Mouse (Mus musculus) forebrain, embryonic 12.5 days (tissue): ENCODE data around the gene Sdk2. TPM values are rescaled to one million over a fixed set of nuclear protein-coding genes. Genes with fewer than 3 reads are reported as not detected.
A peak's percentile ranks its signal among the peaks of the same experiment; 100 is the strongest.

Experiments used
- ATAC-seq: fragments of 200-750 bp; cut with Nextera tagmentation; 2 replicates; pipeline ENCODE4 v1.8.0; 2017; ENCODE audit warnings: moderate TSS enrichment; ENCODE audit not compliant: low FRiP score
- H3K27ac ChIP-seq: fragments of 300-500 bp; sonication (generic); 2 replicates; pipeline ENCODE4 v1.5.1; 2016; ENCODE audit warnings: mild to moderate bottlenecking
- H3K27me3 ChIP-seq: fragments of 300-500 bp; sonication (generic); 2 replicates; pipeline ENCODE4 v1.6.1; 2016; ENCODE audit warnings: mild to moderate bottlenecking
- H3K36me3 ChIP-seq: fragments of 300-500 bp; sonication (generic); replicated peaks from 2 replicates; pipeline ENCODE4 v1.6.1; 2016; ENCODE audit warnings: mild to moderate bottlenecking
- H3K4me1 ChIP-seq: fragments of 300-500 bp; sonication (generic); 2 replicates; pipeline ENCODE4 v1.6.1; 2016
- H3K4me2 ChIP-seq: fragments of 300-500 bp; sonication (generic); 2 replicates; pipeline ENCODE4 v1.6.1; 2016; ENCODE audit warnings: mild to moderate bottlenecking, moderate library complexity
- H3K4me3 ChIP-seq: fragments of 300-500 bp; sonication (generic); replicated peaks from 2 replicates; pipeline ENCODE4 v1.5.1; 2016; ENCODE audit warnings: mild to moderate bottlenecking
- H3K9ac ChIP-seq: fragments of 300-500 bp; sonication (generic); 2 replicates; pipeline ENCODE4 v1.6.1; 2016; ENCODE audit warnings: mild to moderate bottlenecking
- H3K9me3 ChIP-seq: fragments of 300-500 bp; sonication (generic); 2 replicates; pipeline ENCODE4 v1.6.1; 2016
- WGBS: fragments of 180-500 bp; shearing (Covaris S2); methylation state at CpG from one replicate; pipeline ENCODE4 v1.1.7; 2016; 5-methylcytosine and 5-hydroxymethylcytosine counted together
- polyA plus RNA-seq: library from polyadenylated mRNA; unstranded; fragments of >200 nt; fragmentation: Nextera tagmentation; extraction: Ambion mirVana; gene quantifications from 2 replicates; pipeline ENCODE4 v1.2.1, GENCODE M21; 2016

The Sdk2 gene
- polyA plus RNA-seq, 1 experiment from 2014 or later, result 3.0 TPM

DNA sequence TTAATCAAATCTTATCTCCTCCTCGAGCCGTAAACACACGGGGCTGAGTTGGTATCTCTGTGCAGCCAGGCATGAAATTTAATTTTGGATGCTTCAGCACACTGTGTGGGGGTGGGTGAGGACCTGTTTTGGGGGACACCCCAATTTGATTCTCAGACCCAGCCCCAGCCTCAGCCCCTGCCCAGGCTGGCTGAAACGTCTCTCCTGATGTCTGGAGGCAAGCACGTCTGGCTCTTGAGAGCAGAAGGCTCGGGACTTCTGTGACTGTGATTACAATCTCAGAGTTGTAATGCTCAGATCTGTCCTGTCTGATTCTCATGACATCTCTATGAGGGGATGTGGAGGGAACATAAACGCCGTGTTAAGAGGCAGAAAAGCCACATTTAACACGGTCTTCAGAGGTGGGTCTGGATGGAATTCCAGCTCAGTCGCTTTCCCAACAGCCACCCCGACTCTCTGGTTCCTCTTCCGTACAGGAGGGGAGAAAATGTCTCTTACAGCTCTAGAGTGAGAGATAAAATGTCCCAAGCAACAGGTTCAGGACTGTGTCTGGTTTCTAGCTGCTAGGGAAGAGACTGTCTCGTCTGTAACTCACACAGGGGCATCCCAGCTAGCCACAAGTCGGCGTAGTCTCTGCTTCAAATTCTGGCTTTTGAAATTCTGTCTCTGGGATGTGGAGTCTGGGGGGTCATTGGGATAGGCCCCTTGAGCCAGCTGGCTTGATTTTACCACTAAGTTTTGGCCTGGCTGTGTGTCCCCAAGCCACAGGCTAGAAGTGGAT is 50.5 kb downstream of the Sdk2 start:
- no peaks in the 10 kb centered on the region for H3K9me3 ChIP-seq
- H3K27me3 ChIP-seq, result peaks cover 62% of the 10 kb centered on the region
- H3K4me3 ChIP-seq, result no peak overlapping the region
- no peak; the same call in 1 of the 2 replicates for ATAC-seq
- H3K36me3 ChIP-seq, result no peaks in the 10 kb centered on the region
- H3K9ac ChIP-seq, result no peak overlapping the region
- 32% methylated on average over 15 of the region's 15 CpGs for WGBS
- peaks cover 60% of the 10 kb centered on the region for H3K4me1 ChIP-seq
- peak overlapping the region; percentile 42; the same call in 1 of the 2 replicates for H3K27ac ChIP-seq
- H3K4me2 ChIP-seq, result peak overlapping the region; percentile 27; the same call in 1 of the 2 replicates

DNA sequence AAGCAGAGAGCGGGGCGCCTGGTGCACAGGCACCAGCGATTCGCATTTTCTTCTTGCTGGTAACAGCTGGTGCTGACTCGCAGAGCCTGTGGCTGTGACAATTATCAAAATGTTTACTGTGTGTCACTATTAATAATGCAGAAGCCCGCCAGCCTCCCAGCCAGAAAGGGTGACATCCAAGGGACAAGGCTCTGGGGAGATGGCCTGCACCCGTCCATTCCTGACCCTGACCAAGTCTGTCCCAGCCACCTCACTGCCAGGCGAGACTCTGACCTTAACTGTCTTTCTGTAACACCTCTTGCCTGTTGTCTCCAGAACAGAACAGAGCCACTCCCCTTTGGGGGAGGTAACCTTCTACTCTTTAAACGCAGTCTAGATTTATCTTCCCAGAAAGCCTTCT is 55.3 kb downstream of the Sdk2 start:
- H3K4me2 ChIP-seq, result no peak overlapping the region
- no peak for ATAC-seq
- no peaks in the 10 kb centered on the region for H3K9me3 ChIP-seq
- H3K4me3 ChIP-seq, result no peak overlapping the region
- H3K9ac ChIP-seq, result no peak overlapping the region
- H3K27me3 ChIP-seq, result peaks cover 39% of the 10 kb centered on the region
- WGBS, result 66% methylated on average over 9 of the region's 9 CpGs
- H3K4me1 ChIP-seq, result peaks cover 31% of the 10 kb centered on the region
- H3K27ac ChIP-seq, result 0 out of 2 replicates have a peak overlapping the region, but pooled peaks have one; percentile 13
- H3K36me3 ChIP-seq, result no peaks in the 10 kb centered on the region

DNA sequence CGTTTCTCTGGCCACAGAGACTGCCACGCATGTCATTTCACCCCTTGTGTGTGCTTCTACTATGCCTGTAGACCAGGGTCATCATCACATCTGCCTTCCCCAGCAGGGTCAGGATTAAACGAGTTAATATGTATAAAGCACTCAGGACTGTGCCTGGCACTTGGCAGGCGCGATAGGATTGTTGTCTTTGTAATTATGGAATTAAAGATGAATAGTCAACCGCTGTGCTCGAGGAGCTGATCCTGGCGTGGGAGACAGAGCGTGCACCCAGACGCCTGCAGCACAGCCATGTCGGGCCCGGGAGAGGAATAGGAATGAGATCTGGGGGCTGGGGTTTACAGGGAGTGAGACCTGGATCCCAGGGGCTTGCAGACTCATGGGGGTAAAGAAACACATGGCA is 61.0 kb downstream of the Sdk2 start:
- Histone ChIP-seq H3K4me2 (no peak overlapping the region), H3K9me3 (no peaks in the 10 kb centered on the region), H3K9ac (no peak overlapping the region), H3K36me3 (no peaks in the 10 kb centered on the region), H3K4me3 (no peak overlapping the region), H3K27me3 (peaks cover 20% of the 10 kb centered on the region; the same call in 1 of the 2 replicates), H3K4me1 (peaks cover 13% of the 10 kb centered on the region), H3K27ac (0 out of 2 replicates have a peak overlapping the region, but pooled peaks have one; percentile 5)
- no peak for ATAC-seq
- WGBS, result 14% methylated on average over 12 of the region's 12 CpGs

DNA sequence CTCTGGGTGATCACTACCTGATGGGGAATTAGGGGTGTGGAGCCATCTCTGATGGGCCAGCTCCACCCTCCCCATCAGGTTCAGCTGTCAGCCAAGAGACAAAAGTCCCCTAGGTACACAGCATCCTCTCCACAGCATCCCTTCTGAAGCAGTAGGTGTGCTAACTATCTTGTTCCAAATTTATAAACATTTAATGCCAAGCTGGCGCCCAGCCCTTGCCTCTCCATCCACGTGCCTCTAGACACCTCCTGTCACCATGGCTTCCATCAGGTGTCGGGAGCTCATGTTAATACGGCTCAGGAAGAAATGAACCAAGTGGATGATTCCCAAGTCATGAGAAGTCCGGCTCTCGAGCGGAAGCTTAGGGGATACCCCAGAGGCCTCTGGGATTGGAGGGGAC is 62.2 kb downstream of the Sdk2 start:
- Histone ChIP-seq H3K36me3 (no peaks in the 10 kb centered on the region), H3K4me2 (no peak overlapping the region), H3K27me3 (peaks cover 17% of the 10 kb centered on the region; the same call in 1 of the 2 replicates), H3K4me3 (no peak overlapping the region), H3K4me1 (peaks cover 20% of the 10 kb centered on the region), H3K9me3 (no peaks in the 10 kb centered on the region), H3K9ac (no peak overlapping the region), H3K27ac (no peak overlapping the region)
- 90% methylated on average over 7 of the region's 7 CpGs for WGBS
- ATAC-seq, result no peak

DNA sequence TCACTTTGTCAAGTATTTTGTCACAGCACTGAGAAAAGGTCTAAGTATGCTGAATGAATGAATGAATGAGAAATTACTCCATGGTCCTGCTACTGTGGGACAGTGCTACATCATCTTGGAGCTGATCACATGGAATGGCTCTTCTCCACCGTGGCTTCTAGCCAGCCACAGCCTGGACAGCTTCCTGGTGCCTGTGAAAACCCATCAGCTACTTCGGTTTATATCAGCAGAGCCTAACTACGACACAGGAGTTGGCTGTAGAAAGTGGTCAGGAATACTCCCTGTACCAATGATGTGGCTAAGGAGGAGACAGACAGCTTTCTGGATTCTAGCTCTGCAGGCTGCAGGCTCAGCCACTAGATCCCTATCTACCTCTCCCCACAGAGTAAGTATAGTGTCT is 63.7 kb downstream of the Sdk2 start:
- WGBS, result 97% methylated on average over 3 of the region's 3 CpGs
- H3K27me3 ChIP-seq, result peaks cover 17% of the 10 kb centered on the region; the same call in 1 of the 2 replicates
- ATAC-seq, result no peak

DNA sequence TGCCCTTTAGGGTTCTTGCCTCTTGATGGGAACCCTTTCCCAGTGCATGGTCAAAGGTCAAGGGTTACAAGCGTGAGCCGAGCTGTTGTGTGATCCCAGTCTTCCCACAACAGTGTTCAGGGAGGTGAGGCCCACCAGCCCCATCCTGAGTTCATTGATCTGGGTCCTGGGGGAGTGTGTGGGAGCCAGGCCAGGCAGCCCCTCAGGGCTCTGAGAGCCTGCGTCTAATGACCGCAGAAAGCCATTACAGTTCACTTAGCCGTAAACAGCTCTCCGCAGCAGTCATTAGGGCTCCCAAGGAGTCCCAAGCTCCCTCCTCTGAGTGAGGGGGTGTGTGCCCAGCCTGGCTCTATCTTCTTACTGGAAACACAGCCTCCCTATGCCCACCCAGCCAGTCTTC is 66.8 kb downstream of the Sdk2 start:
- Histone ChIP-seq H3K4me3 (no peak overlapping the region), H3K36me3 (no peaks in the 10 kb centered on the region), H3K27ac (no peak overlapping the region), H3K9me3 (no peaks in the 10 kb centered on the region), H3K27me3 (peaks cover 10% of the 10 kb centered on the region; the same call in 1 of the 2 replicates), H3K9ac (no peak overlapping the region), H3K4me1 (peaks cover 6% of the 10 kb centered on the region; the same call in 1 of the 2 replicates), H3K4me2 (no peak overlapping the region)
- ATAC-seq, result peak; percentile 23; the same call in 1 of the 2 replicates
- WGBS, result 45% methylated on average over 6 of the region's 6 CpGs

More for the DNA sequence above, 63.7 kb downstream of the Sdk2 start:
- Histone ChIP-seq H3K4me2 (no peak overlapping the region), H3K36me3 (no peaks in the 10 kb centered on the region), H3K27ac (no peak overlapping the region), H3K4me1 (peaks cover 20% of the 10 kb centered on the region), H3K9me3 (no peaks in the 10 kb centered on the region), H3K4me3 (no peak overlapping the region), H3K9ac (no peak overlapping the region)

DNA sequence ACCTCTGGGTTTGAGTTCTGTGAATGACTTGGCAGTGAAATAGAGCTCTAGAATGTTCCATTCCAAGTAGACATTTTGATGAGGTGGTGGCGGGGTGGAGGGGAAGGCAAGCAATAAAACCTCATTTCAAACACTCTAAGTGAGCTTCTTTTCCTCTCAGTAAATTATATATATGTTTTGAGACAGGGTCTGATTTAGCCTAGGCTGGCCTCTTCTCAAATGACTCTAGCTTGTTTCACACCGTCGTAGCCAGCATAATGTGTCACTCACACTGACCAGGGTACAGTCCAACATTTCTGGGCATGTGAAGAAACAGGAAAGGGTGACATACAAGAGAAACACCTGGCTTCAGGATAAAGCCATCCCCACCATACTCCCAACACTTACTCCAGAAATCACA is 68.1 kb downstream of the Sdk2 start:
- Histone ChIP-seq H3K36me3 (no peaks in the 10 kb centered on the region), H3K4me3 (no peak overlapping the region), H3K4me2 (no peak overlapping the region), H3K9ac (no peak overlapping the region), H3K9me3 (no peaks in the 10 kb centered on the region), H3K27ac (no peak overlapping the region), H3K27me3 (peaks cover 10% of the 10 kb centered on the region; the same call in 1 of the 2 replicates), H3K4me1 (peaks cover 7% of the 10 kb centered on the region)
- 99% methylated on average over 3 of the region's 3 CpGs for WGBS
- no peak for ATAC-seq

DNA sequence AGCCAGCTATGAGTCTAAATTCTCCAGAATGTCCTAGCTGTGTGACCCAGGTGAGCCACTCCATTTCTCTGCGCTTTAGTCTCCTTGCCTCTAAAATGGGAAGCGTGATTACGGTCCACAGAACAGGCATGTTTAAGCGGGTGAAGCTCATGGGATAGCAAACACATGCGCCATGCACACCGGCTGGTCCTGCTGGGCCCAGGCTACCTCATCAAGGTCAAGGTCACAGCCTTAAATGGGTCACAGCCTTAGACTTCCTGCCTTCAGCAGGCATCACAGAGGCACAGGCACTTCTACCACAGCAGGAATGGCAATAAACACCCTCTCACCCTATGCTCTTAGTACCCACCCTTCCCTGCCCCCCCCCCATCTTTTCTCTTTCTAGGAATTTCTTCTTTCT is 72.9 kb downstream of the Sdk2 start:
- Histone ChIP-seq H3K4me3 (no peak overlapping the region), H3K27me3 (peaks cover 14% of the 10 kb centered on the region; the same call in 1 of the 2 replicates), H3K27ac (no peak overlapping the region), H3K4me1 (peaks cover 32% of the 10 kb centered on the region), H3K9ac (no peak overlapping the region), H3K4me2 (no peak overlapping the region), H3K36me3 (no peaks in the 10 kb centered on the region), H3K9me3 (no peaks in the 10 kb centered on the region)
- WGBS, result 96% methylated on average over 6 of the region's 6 CpGs
- no peak for ATAC-seq

GRCm38 (mm10) chr11:113992894-113993293 is 74.0 kb downstream of the Sdk2 start:
- Histone ChIP-seq H3K9ac (no peak overlapping the region), H3K4me1 (peaks cover 32% of the 10 kb centered on the region), H3K4me2 (no peak overlapping the region), H3K4me3 (no peak overlapping the region), H3K27me3 (peaks cover 18% of the 10 kb centered on the region; the same call in 1 of the 2 replicates), H3K9me3 (no peaks in the 10 kb centered on the region), H3K27ac (no peak overlapping the region), H3K36me3 (no peaks in the 10 kb centered on the region)
- ATAC-seq, result no peak
- 59% methylated on average over 10 of the region's 10 CpGs for WGBS

- H3K4me3 ChIP-seq, result no peak overlapping the region
- H3K9ac ChIP-seq, result no peak overlapping the region
- 91% methylated on average over 8 of the region's 8 CpGs for WGBS
- no peaks in the 10 kb centered on the region for H3K36me3 ChIP-seq
- H3K9me3 ChIP-seq, result no peaks in the 10 kb centered on the region
- ATAC-seq, result no peak
- no peak overlapping the region for H3K27ac ChIP-seq
- peaks cover 24% of the 10 kb centered on the region; the same call in 1 of the 2 replicates for H3K27me3 ChIP-seq
- H3K4me2 ChIP-seq, result no peak overlapping the region
- H3K4me1 ChIP-seq, result peaks cover 37% of the 10 kb centered on the region
Measured at GRCm38 (mm10) chr11:113991886-113992285, 75.0 kb downstream of the Sdk2 start.

DNA sequence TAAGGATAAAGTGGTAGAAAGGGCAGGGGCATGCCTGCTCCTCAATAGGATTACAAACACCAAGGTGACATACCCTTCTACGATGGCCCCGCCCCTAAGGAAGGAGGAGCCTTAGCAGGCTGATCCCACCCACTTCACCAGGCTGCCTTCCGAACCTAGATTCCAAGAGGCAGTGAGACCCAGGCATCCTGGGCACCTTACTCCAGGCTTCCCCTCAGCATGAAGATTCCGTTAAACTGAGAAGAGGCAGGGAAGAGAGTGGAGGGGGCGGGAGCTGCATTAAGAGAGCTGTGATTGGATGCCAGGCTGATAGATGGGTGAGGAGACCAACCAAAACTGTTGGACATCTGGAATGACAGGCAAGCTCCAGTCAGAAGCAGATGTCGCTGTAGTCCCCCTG is 76.4 kb downstream of the Sdk2 start:
- Histone ChIP-seq H3K9ac (no peak overlapping the region), H3K9me3 (no peaks in the 10 kb centered on the region), H3K4me1 (peaks cover 50% of the 10 kb centered on the region), H3K27ac (no peak overlapping the region), H3K4me3 (peak overlapping the region; percentile 32), H3K4me2 (peak overlapping the region; percentile 40), H3K36me3 (no peaks in the 10 kb centered on the region), H3K27me3 (peaks cover 24% of the 10 kb centered on the region; the same call in 1 of the 2 replicates)
- peak; percentile 86 for ATAC-seq
- WGBS, result 3% methylated on average over 6 of the region's 6 CpGs

DNA sequence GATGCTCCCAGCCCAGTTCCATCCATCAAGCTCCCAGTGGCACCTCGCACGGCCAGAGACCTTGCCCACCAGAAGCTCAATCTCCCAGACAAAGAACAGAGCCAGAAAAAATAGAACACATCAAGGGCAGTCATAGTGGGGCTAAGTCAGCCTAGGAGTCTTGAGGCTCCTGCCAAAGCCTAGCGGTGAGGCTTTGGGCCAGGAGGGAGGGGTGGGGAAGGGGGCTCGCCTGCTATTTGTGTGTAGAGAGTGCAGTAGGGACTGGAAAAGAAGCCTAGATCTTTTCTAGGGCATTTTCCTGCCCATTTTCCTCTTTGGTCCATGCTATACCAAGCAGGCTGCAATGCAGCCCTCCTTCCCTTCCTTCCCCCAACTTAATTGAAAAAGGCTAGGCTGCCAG is 76.8 kb downstream of the Sdk2 start:
- Histone ChIP-seq H3K4me1 (peaks cover 54% of the 10 kb centered on the region), H3K27ac (no peak overlapping the region; the same call in 1 of the 2 replicates), H3K4me3 (peak overlapping the region; percentile 32; the same call in 1 of the 2 replicates), H3K9ac (no peak overlapping the region), H3K4me2 (peak overlapping the region; percentile 40), H3K36me3 (no peaks in the 10 kb centered on the region), H3K27me3 (peaks cover 24% of the 10 kb centered on the region; the same call in 1 of the 2 replicates), H3K9me3 (no peaks in the 10 kb centered on the region)
- 30% methylated on average over 4 of the region's 4 CpGs for WGBS
- no peak for ATAC-seq
